In genomic region chr6:97617266-97617743, GRCm38 (mm10) we compare ENCODE assay signal across 8 mouse cellular contexts. TPM values are rescaled to one million over a fixed set of nuclear protein-coding genes. Genes with fewer than 3 reads are reported as not detected.
A peak's percentile ranks its signal among the peaks of the same experiment; 100 is the strongest.
DNase-seq lines count a peak whose midpoint lies in the region; ATAC-seq lines count a peak whose summit lies in the region.

Gene Frmd4b (minus strand): TSS chr6:97617541.

- 0 out of 2 replicates have a peak, but pooled peaks have one; percentile 47 for ATAC-seq in liver, embryonic 16.5 days (ENCODE audit: low read depth)
- ATAC-seq in erythroid progenitor cell, adult 5-6 weeks (replicated peaks; ENCODE audit: low FRiP score, poor library complexity, severe bottlenecking), result no peak

- peak within 1 kb of the TSS; percentile 42 for H3K4me3 ChIP-seq in liver, embryonic 16.5 days (ENCODE audit: low read depth, low read length)

- peak within 1 kb of the TSS; percentile 51 for H3K4me2 ChIP-seq in liver, embryonic 16.5 days (ENCODE audit: low read depth, low read length)

- no peak within 1 kb of the TSS for H3K9ac ChIP-seq in liver, embryonic 16.5 days (ENCODE audit: low read depth, low read length)

- H3K36me3 ChIP-seq in liver, embryonic 16.5 days (ENCODE audit: control insufficient read depth, insufficient read depth), result no peaks in the 10 kb centered on the region

- DNase-seq in WW6 (ENCODE audit: low read depth, low spot score), result peak; percentile 45
- peak; percentile 63 for DNase-seq in cerebellum, adult 9-10 months
- peak; percentile 26 to 65 for DNase-seq in frontal cortex, adult 2 months (ENCODE audit: extremely low spot score in 1 of 2, low spot score in 1 of 2)
- peak; percentile 62 for DNase-seq in heart, postnatal 4 days
- peak; percentile 76 to 80 for DNase-seq in layer of hippocampus, adult 18-20 months (ENCODE audit: low spot score in 2 of 2)
- DNase-seq in ovary, adult 18-20 months (ENCODE audit: low spot score), result peak; percentile 42

- peaks cover 26% of the 10 kb centered on the region for H3K27me3 ChIP-seq in liver, embryonic 16.5 days (ENCODE audit: control insufficient read depth, insufficient read depth, low read depth, low read length)

- no peak within 1 kb of the TSS for H3K27ac ChIP-seq in liver, embryonic 16.5 days (ENCODE audit: low read length)

- H3K4me1 ChIP-seq in liver, embryonic 16.5 days (ENCODE audit: control insufficient read depth, low read depth, low read length), result no peaks in the 10 kb centered on the region; the same call in 1 of the 2 replicates

- no peaks in the 10 kb centered on the region for H3K9me3 ChIP-seq in liver, embryonic 16.5 days (replicated peaks; ENCODE audit: control insufficient read depth, low read length)

- WGBS in liver, embryonic 16.5 days (ENCODE audit: insufficient replicate concordance), result under 1% methylated on average over 42 of the region's 42 CpGs

RNA-seq across cellular contexts. Expression of gene Frmd4b, which starts in this region (rescaled TPM):
- polyA plus RNA-seq in frontal cortex, adult 2 months (2012; rRNA removed), result 13.3 and 14.3 TPM in 2 replicates
- 10 to 100 TPM; 21.7 to 23.5 TPM for total RNA-seq in heart, postnatal 4 days (2021)
- total RNA-seq in layer of hippocampus, adult 18-20 months (2021), result 10 to 100 TPM; 24.1 to 25.2 TPM
- polyA plus RNA-seq in liver, embryonic 16.5 days (2015; fragmentation: Nextera tagmentation; extraction: Ambion mirVana), result 8.6 and 8.9 TPM in 2 replicates
- 9.0 and 21.0 TPM in 2 replicates for total RNA-seq in erythroid progenitor cell, adult 5-6 weeks (2015; ENCODE audit: low replicate concordance)
- total RNA-seq in erythroid progenitor cell, adult 5-6 weeks (2017; ENCODE audit: low replicate concordance), result 7.2 and 11.6 TPM in 2 replicates
